Comparison of ENCODE assay signal across 17 mouse cellular contexts in genomic region chr9:96524972-96525506, GRCm38 (mm10). TPM values are rescaled to one million over a fixed set of nuclear protein-coding genes. Genes with fewer than 3 reads are reported as not detected.
A peak's percentile ranks its signal among the peaks of the same experiment; 100 is the strongest.
DNase-seq lines count a peak whose midpoint lies in the region; ATAC-seq lines count a peak whose summit lies in the region.
"Had no signal": no experiment of that assay in that cellular context is flagged by ENCODE, and none has a peak within 500 bp of the region (broad histone marks: within the 10 kb centered on the region; RNA-seq: fewer than 3 reads in every experiment).

Gm28729 (minus strand) TSS chr9:96525264.

- peak; percentile 34; the same call in 1 of the 2 replicates for ATAC-seq in kidney, embryonic 14.5 days (ENCODE audit: low FRiP score, low TSS enrichment)
- no peak for ATAC-seq in midbrain, embryonic 14.5 days (ENCODE audit: low FRiP score, low TSS enrichment)
- 0 out of 2 replicates have a peak, but pooled peaks have one; percentile 10 for ATAC-seq in limb, embryonic 13.5 days (ENCODE audit: low FRiP score, low read depth)
- ATAC-seq in neutrophil, adult 5-6 weeks (ENCODE audit: extremely low read depth, insufficient number of reproducible peaks, low FRiP score, poor library complexity, severe bottlenecking): peak; percentile 20
- no peak for ATAC-seq in forebrain, embryonic 11.5 days (replicated peaks; ENCODE audit: low FRiP score)
- ATAC-seq in cerebellum, adult (ENCODE audit: insufficient number of reproducible peaks, low FRiP score, low TSS enrichment): no peak
- ATAC-seq: forebrain, embryonic 13.5 days had no signal

- H3K4me3 ChIP-seq in kidney, embryonic 14.5 days (ENCODE audit: low read length): no peak within 1 kb of the TSS
- no peak within 1 kb of the TSS for H3K4me3 ChIP-seq in midbrain, embryonic 10.5 days
- no peak within 1 kb of the TSS for H3K4me3 ChIP-seq in midbrain, embryonic 14.5 days (replicated peaks; ENCODE audit: low read depth, low read length)
- H3K4me3 ChIP-seq in limb, embryonic 13.5 days: no peak within 1 kb of the TSS
- H3K4me3 ChIP-seq in forebrain, embryonic 11.5 days (ENCODE audit: low read depth, low read length): no peak within 1 kb of the TSS
- H3K4me3 ChIP-seq: embryonic facial prominence, embryonic 13.5 days; forebrain, embryonic 13.5 days; hindbrain, embryonic 13.5 days had no signal

- no peaks in the 10 kb centered on the region for H3K9me3 ChIP-seq in kidney, embryonic 14.5 days (ENCODE audit: control insufficient read depth, low read length)
- no peaks in the 10 kb centered on the region for H3K9me3 ChIP-seq in midbrain, embryonic 10.5 days (replicated peaks)
- H3K9me3 ChIP-seq in midbrain, embryonic 14.5 days (ENCODE audit: control insufficient read depth, low read length): no peaks in the 10 kb centered on the region
- H3K9me3 ChIP-seq in limb, embryonic 13.5 days: no peaks in the 10 kb centered on the region
- H3K9me3 ChIP-seq in forebrain, embryonic 11.5 days (ENCODE audit: control insufficient read depth, low read length): no peaks in the 10 kb centered on the region
- H3K9me3 ChIP-seq: embryonic facial prominence, embryonic 13.5 days; hindbrain, embryonic 13.5 days had no signal

- no peaks in the 10 kb centered on the region for H3K36me3 ChIP-seq in kidney, embryonic 14.5 days (ENCODE audit: control insufficient read depth, insufficient read depth, low read length)
- no peaks in the 10 kb centered on the region for H3K36me3 ChIP-seq in midbrain, embryonic 10.5 days
- no peaks in the 10 kb centered on the region for H3K36me3 ChIP-seq in midbrain, embryonic 14.5 days (ENCODE audit: control insufficient read depth, insufficient read depth, low read length)
- no peaks in the 10 kb centered on the region for H3K36me3 ChIP-seq in limb, embryonic 13.5 days
- no peaks in the 10 kb centered on the region for H3K36me3 ChIP-seq in forebrain, embryonic 11.5 days (ENCODE audit: control insufficient read depth, insufficient read depth, low read length)
- H3K36me3 ChIP-seq: embryonic facial prominence, embryonic 13.5 days; hindbrain, embryonic 13.5 days had no signal

- DNase-seq in kidney, postnatal 36 days: no peak
- DNase-seq in midbrain, embryonic 10.5 days (ENCODE audit: low spot score): no peak
- DNase-seq in midbrain, embryonic 14.5 days: no peak
- no peak for DNase-seq in forebrain, embryonic 11.5 days (ENCODE audit: low spot score)
- DNase-seq: cerebellum, postnatal 14 days; gastrocnemius, postnatal 10 days; kidney, postnatal 25 days; lung, postnatal 10 days; thymus, postnatal 4 days had no signal

- no peak within 1 kb of the TSS for H3K27ac ChIP-seq in kidney, embryonic 14.5 days (ENCODE audit: low read depth, low read length)
- H3K27ac ChIP-seq in midbrain, embryonic 10.5 days (replicated peaks): 0 out of 2 replicates have a peak within 1 kb of the TSS, but pooled peaks have one; percentile 49
- H3K27ac ChIP-seq in midbrain, embryonic 14.5 days (replicated peaks; ENCODE audit: low read depth, low read length): no peak within 1 kb of the TSS
- no peak within 1 kb of the TSS for H3K27ac ChIP-seq in limb, embryonic 13.5 days
- no peak within 1 kb of the TSS for H3K27ac ChIP-seq in forebrain, embryonic 11.5 days (ENCODE audit: low read depth, low read length)
- H3K27ac ChIP-seq: embryonic facial prominence, embryonic 13.5 days; forebrain, embryonic 13.5 days; hindbrain, embryonic 13.5 days had no signal

- H3K4me1 ChIP-seq in kidney, embryonic 14.5 days (ENCODE audit: control insufficient read depth, insufficient read depth, low read length): no peaks in the 10 kb centered on the region
- H3K4me1 ChIP-seq in midbrain, embryonic 10.5 days: peaks cover 9% of the 10 kb centered on the region
- H3K4me1 ChIP-seq in midbrain, embryonic 14.5 days (ENCODE audit: control insufficient read depth, insufficient read depth, low read length): no peaks in the 10 kb centered on the region
- peaks cover 12% of the 10 kb centered on the region for H3K4me1 ChIP-seq in limb, embryonic 13.5 days
- H3K4me1 ChIP-seq in forebrain, embryonic 11.5 days (replicated peaks; ENCODE audit: control insufficient read depth, insufficient read depth, low read length): no peaks in the 10 kb centered on the region
- H3K4me1 ChIP-seq: embryonic facial prominence, embryonic 13.5 days had no signal

- H3K27me3 ChIP-seq in kidney, embryonic 14.5 days (ENCODE audit: control insufficient read depth, insufficient read depth, low read length): no peaks in the 10 kb centered on the region
- H3K27me3 ChIP-seq in midbrain, embryonic 10.5 days (ENCODE audit: low read depth, poor library complexity, severe bottlenecking): no peaks in the 10 kb centered on the region
- H3K27me3 ChIP-seq in midbrain, embryonic 14.5 days (ENCODE audit: control insufficient read depth, insufficient read depth, low read length): no peaks in the 10 kb centered on the region
- H3K27me3 ChIP-seq in limb, embryonic 13.5 days: no peaks in the 10 kb centered on the region
- no peaks in the 10 kb centered on the region for H3K27me3 ChIP-seq in forebrain, embryonic 11.5 days (ENCODE audit: control insufficient read depth, insufficient read depth, low read length)
- H3K27me3 ChIP-seq: embryonic facial prominence, embryonic 13.5 days; forebrain, embryonic 13.5 days; hindbrain, embryonic 13.5 days had no signal

- no peak within 1 kb of the TSS for H3K4me2 ChIP-seq in kidney, embryonic 14.5 days (replicated peaks; ENCODE audit: low read depth, low read length)
- no peak within 1 kb of the TSS for H3K4me2 ChIP-seq in midbrain, embryonic 14.5 days (ENCODE audit: low read length)
- H3K4me2 ChIP-seq in limb, embryonic 13.5 days (replicated peaks): no peak within 1 kb of the TSS
- no peak within 1 kb of the TSS for H3K4me2 ChIP-seq in forebrain, embryonic 11.5 days (ENCODE audit: low read depth, low read length, severe bottlenecking)
- H3K4me2 ChIP-seq: embryonic facial prominence, embryonic 13.5 days; forebrain, embryonic 13.5 days; hindbrain, embryonic 13.5 days had no signal

- H3K9ac ChIP-seq in kidney, embryonic 14.5 days (ENCODE audit: low read depth, low read length): no peak within 1 kb of the TSS
- H3K9ac ChIP-seq in midbrain, embryonic 14.5 days (replicated peaks; ENCODE audit: low read length): no peak within 1 kb of the TSS
- H3K9ac ChIP-seq in limb, embryonic 13.5 days: 0 out of 2 replicates have a peak within 1 kb of the TSS, but pooled peaks have one; percentile 4
- no peak within 1 kb of the TSS for H3K9ac ChIP-seq in forebrain, embryonic 11.5 days (ENCODE audit: low read length)
- H3K9ac ChIP-seq: embryonic facial prominence, embryonic 13.5 days; forebrain, embryonic 13.5 days; hindbrain, embryonic 13.5 days had no signal

- 52% methylated on average over 12 of the region's 12 CpGs for WGBS in kidney, embryonic 14.5 days
- 57% methylated on average over 12 of the region's 12 CpGs for WGBS in midbrain, embryonic 10.5 days
- 49% methylated on average over 12 of the region's 12 CpGs for WGBS in midbrain, embryonic 14.5 days
- 53% methylated on average over 12 of the region's 12 CpGs for WGBS in limb, embryonic 13.5 days
- WGBS in forebrain, embryonic 11.5 days: 58% methylated on average over 12 of the region's 12 CpGs

RNA-seq across cellular contexts. Expression of gene Gm28729, which starts in this region (rescaled TPM):
- polyA plus RNA-seq in kidney, embryonic 14.5 days (2014; fragmentation: Nextera tagmentation; extraction: Ambion mirVana): not detected in 2 replicates
- polyA plus RNA-seq in midbrain, embryonic 10.5 days (2016; fragmentation: Nextera tagmentation; extraction: Ambion mirVana): not detected in 2 replicates
- not detected in 2 replicates for polyA plus RNA-seq in midbrain, embryonic 14.5 days (2014; fragmentation: Nextera tagmentation; extraction: Ambion mirVana)
- polyA plus RNA-seq in limb, embryonic 13.5 days (2015; fragmentation: Nextera tagmentation; extraction: Ambion mirVana): 0.14 TPM in 1 of 2 replicates, not detected in the other
- total RNA-seq in neutrophil, adult 5-6 weeks (2017): not detected in 2 replicates
- not detected in 2 replicates for polyA plus RNA-seq in forebrain, embryonic 11.5 days (2014; fragmentation: Nextera tagmentation; extraction: Ambion mirVana)
- polyA plus RNA-seq: embryonic facial prominence, embryonic 13.5 days; heart, embryonic 14.5 days had no signal

Comparison
In these comparisons a context has a peak if more than half of its experiments do, and no peak if none do; other contexts are left out.
1. Peak in ATAC-seq in kidney, embryonic 14.5 days; RNA of the gene not detected or under 1 TPM.
2. Peak in ATAC-seq and H3K9ac ChIP-seq in limb, embryonic 13.5 days; RNA of the gene not detected or under 1 TPM.
3. Peak in ATAC-seq in neutrophil, adult 5-6 weeks; RNA of the gene not detected or under 1 TPM.